Mouse (Mus musculus): ENCODE results near the gene Gbp2.

Gbp2 gene

DNA sequence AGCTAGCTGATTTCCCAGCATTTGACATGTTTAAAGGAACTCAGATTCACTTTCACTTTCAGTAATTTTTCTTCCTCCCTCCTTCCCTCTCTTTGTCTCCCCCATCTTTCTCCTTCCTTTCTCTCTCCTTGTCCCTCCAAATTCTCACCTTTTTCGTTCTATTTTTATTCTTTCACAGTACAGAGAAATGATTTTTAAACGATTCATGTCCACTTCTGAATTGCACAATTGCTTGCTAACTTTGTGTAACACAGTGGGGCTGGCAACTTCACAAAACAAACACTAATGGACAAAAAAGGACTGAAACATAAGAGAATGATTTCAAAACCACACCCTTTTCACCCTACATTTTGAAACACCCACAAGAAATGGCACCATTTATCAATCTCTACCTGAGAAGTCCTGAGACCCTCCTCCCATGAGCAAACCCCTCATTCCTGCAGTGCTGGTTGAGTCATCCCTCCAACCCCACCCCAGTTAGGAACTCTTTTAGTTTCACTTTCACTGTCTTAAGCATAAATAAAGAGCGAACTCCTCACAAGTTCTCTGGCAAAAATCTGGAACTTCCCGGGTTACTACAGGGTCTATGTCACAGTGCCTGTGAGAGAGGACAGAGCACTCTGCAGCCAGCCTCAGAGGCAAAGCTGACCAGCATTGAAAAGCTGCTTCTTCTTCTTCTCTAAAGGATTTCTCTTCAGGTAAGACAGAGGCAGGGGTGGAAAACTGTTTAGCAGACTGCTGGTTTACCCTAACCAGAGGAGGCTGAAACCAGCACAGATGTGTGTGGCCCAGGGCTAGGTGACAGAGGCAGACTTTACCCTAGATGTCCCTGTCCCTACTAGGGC, at the start of gene Gbp2:
TSS of gene Gbp2 (plus strand) at position 492 of the 845 bp plus-strand sequence.
- in situ Hi-C loops (cut with MboI; ENCODE audit: unreplicated experiment in 2 of 2): loop anchor here (5.0 to 10.0 kb wide), 3 partner anchors 58 to 326 kb away; partner anchors contain the start of genes Gbp5 (in 2 of the 2) and Gbp3 (in 1 of the 2)

DNA sequence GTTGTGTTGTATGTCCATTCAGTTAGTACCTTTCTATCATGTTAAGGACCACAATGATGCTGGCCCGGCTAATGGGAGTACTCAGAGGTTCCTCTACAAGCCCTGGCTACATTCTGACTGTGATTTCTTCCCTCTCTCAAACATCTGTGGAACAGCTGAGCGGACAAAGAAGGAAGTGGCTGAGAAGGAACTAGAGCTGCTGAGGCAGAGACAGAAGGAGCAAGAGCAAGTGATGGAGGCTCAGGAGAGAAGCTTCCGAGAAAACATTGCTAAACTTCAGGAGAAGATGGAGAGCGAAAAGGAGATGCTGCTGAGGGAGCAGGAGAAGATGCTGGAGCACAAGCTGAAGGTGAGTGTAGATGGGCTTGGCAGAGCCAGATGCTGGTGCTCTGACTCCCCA, 49.7 kb upstream of the Gbp2 start:
- in situ Hi-C loops (cut with MboI; ENCODE audit: unreplicated experiment in 2 of 2): no loop called here

- in situ Hi-C loops (cut with MboI; ENCODE audit: unreplicated experiment in 2 of 2): no loop called here
Measured at GRCm38 (mm10) chr3:142577108-142577507, 43.3 kb upstream of the Gbp2 start.

- in situ Hi-C loops (cut with MboI; ENCODE audit: unreplicated experiment in 2 of 2): no loop called here
Measured at GRCm38 (mm10) chr3:142578342-142578741, 42.1 kb upstream of the Gbp2 start.

- in situ Hi-C loops (cut with MboI; ENCODE audit: unreplicated experiment in 2 of 2): no loop called here
Measured at GRCm38 (mm10) chr3:142583067-142583466, 37.3 kb upstream of the Gbp2 start.

- in situ Hi-C loops (cut with MboI; ENCODE audit: unreplicated experiment in 2 of 2): no loop called here
Measured at GRCm38 (mm10) chr3:142587386-142587785, 33.0 kb upstream of the Gbp2 start.

DNA sequence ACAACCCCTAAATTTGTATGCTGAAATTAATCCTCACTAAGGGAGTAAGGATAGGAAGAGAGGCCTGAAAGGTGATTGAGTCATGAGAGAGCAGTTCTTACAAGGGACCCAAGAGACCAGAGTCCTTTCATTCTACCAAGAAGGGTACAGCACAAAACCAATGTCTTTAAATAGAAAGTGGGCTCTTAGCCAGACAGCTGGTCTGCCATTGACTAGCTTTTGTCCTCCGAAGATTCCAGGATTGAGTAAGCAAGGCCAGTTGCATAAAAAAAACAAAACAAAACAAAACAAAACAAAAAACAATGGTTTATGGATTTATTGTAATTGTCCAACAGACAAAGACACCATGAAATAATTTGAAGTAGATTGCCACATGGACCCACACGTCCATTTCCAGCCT, 31.5 kb upstream of the Gbp2 start:
- in situ Hi-C loops (cut with MboI; ENCODE audit: unreplicated experiment in 2 of 2): no loop called here

- in situ Hi-C loops (cut with MboI; ENCODE audit: unreplicated experiment in 2 of 2): no loop called here
Measured at GRCm38 (mm10) chr3:142590431-142591067, 29.9 kb upstream of the Gbp2 start.

DNA sequence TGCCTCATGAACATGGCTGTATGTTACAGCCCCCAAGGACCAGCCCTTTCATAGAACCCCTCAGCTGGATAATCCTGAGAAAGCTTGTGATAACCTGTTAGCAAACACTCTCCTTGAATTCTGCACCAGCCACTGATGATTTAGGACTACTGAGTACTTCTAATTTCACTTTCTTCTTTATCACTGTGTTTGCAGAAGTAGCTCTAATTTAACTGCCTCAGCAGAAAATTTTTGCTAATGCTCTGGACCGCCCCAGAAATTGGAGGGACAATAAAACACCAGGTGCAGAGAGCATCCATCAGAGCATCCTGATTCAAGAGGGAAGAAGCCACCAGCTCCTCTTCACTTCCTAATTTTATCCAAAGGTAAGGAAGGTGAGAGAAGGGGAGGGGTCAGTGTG, 25.9 kb upstream of the Gbp2 start, which contains the start of gene Gbp2b:
TSS of gene Gbp2b (plus strand) at position 301 of the 400 bp plus-strand sequence.
- in situ Hi-C loops (cut with MboI; ENCODE audit: unreplicated experiment in 2 of 2): no loop called here

DNA sequence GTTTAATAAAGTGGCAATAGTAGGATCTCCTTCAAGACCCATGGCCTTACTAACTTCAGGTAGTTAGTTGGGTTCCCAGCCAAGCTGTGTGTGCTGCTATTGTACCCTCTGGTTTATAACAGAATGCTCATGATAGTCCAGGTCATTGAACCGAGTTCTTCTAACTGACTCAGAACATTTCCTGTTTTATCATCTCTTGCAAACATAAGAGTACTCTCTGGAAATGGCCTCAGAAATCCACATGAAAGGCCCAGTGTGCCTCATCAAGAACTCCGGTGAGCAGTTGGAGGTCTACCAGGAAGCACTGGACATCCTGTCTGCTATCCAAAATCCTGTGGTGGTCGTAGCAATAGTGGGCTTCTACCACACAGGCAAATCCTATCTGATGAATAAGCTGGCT, 22.5 kb upstream of the Gbp2 start:
- in situ Hi-C loops (cut with MboI; ENCODE audit: unreplicated experiment in 2 of 2): no loop called here

GRCm38 (mm10) chr3:142601675-142602074, 18.7 kb upstream of the Gbp2 start:
- in situ Hi-C loops (cut with MboI; ENCODE audit: unreplicated experiment in 2 of 2): loop anchor here in 1 of 2 experiments (5.0 kb wide), 1 partner anchor 39 kb away; the partner anchor contains the start of gene Gbp3

- in situ Hi-C loops (cut with MboI; ENCODE audit: unreplicated experiment in 2 of 2): no loop called here
Measured at GRCm38 (mm10) chr3:142618658-142619057, 1.7 kb upstream of the Gbp2 start.

DNA sequence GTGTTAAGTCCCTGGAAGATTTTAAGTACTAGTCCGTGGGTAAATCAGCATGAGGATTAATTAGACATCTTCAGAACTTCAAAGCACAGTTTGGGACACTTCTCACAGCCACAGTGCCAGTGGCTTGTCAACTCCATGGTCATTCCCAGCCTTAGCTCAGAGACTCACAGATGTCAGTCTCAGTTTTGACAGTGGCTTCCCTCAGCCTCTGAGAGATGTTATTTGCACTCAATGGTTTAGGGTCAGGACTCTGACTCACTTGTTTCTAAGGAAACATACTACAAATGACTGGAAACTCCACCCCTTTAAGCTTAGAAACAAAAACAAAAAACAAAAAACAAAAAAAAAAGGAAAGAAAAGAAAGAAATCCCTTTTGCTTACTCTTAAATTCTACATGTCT, 796 bp upstream of the Gbp2 start:
- in situ Hi-C loops (cut with MboI; ENCODE audit: unreplicated experiment in 2 of 2): loop anchor here (5.0 to 10.0 kb wide), 3 partner anchors 57 to 325 kb away; partner anchors contain the start of genes Gbp5 (in 2 of the 2) and Gbp3 (in 1 of the 2)

DNA sequence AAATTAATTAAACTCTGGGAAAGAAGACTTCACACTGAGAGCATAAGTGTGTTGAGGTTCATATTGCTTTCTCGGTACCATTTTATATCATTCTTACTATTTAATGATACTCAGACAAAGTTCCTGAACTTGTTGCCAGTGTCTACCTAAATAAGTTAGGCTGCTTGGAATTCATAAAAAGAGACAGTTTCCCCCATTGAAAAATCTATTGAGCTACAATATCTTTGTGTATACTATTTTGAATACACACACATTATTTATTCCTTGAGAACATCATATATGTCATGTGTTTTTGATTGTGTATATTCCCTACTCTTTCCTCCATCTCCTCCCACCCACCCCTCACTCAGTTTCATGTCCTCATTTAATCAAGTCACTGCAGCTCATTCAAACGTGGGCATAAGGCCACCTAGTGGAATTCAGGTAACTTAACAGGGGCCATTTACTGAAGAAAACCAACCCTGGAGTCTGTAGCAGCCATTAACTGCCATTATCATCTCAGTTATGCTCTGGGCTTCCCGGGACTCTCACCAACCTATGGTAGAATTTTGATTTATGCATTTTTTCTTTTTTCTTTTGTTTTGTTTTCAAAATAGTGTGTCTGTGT, 657 bp downstream of the Gbp2 start:
- in situ Hi-C loops (cut with MboI; ENCODE audit: unreplicated experiment in 2 of 2): loop anchor here (5.0 to 10.0 kb wide), 3 partner anchors 59 to 326 kb away; partner anchors contain the start of genes Gbp5 (in 2 of the 2) and Gbp3 (in 1 of the 2)

- in situ Hi-C loops (cut with MboI; ENCODE audit: unreplicated experiment in 2 of 2): loop anchor here (10.0 to 25.0 kb wide), 3 partner anchors 294 to 1582 kb away; partner anchors contain the start of gene Lmo4 (in 1 of the 2)
Measured at GRCm38 (mm10) chr3:142630385-142630784, 10.0 kb downstream of the Gbp2 start.

DNA sequence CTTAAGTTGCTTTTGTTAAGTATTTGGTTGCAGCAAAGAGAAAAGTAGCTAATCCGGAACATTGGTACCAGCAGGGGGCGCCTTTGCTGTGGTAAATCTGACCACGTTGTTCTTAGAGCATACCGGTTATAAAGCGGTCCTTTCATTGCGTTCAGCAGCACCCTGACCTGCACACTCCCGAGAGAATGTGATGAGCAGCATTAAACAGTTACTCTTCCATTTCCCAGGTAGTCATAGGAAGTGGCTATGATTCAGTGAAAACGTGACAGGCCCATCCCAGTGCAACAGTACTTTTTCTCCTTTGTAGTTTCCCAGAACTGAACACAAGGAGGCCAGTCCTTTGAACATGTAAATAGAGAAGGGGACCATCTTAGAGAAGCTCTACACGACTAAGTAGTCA, 19.8 kb downstream of the Gbp2 start:
- in situ Hi-C loops (cut with MboI; ENCODE audit: unreplicated experiment in 2 of 2): loop anchor here (5.0 to 25.0 kb wide), 4 partner anchors 67 to 1572 kb away; partner anchors contain the start of gene Lmo4 (in 1 of the 2)

GRCm38 (mm10) chr3:142645949-142646348, 25.5 kb downstream of the Gbp2 start:
- in situ Hi-C loops (cut with MboI; ENCODE audit: unreplicated experiment in 2 of 2): loop anchor here (10.0 to 25.0 kb wide), 3 partner anchors 351 to 1566 kb away; partner anchors contain the start of gene Lmo4 (in 1 of the 2)

DNA sequence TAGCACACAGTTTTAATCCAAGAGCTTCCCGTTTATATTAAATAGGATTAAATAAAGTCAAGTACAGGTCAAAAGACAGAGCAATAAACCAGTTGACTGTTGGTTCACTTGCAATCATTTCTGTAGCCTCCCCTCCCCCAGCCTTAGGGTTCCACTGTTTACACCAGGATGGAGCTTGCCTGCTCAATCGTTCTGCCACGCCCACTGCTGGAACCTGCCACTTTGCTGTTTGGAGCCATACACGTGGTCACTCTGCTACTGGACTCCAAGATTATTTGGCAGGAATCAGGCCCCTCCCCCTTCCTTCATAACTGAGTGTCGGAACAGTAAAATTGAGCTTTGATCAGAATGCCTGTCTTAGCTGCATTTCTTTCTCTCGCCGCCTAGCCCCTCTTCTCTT, 27.4 kb downstream of the Gbp2 start:
- in situ Hi-C loops (cut with MboI; ENCODE audit: unreplicated experiment in 2 of 2): loop anchor here (10.0 to 25.0 kb wide), 3 partner anchors 353 to 1564 kb away; partner anchors contain the start of gene Lmo4 (in 1 of the 2)

GRCm38 (mm10) chr3:142650205-142650604, 29.8 kb downstream of the Gbp2 start:
- in situ Hi-C loops (cut with MboI; ENCODE audit: unreplicated experiment in 2 of 2): no loop called here

DNA sequence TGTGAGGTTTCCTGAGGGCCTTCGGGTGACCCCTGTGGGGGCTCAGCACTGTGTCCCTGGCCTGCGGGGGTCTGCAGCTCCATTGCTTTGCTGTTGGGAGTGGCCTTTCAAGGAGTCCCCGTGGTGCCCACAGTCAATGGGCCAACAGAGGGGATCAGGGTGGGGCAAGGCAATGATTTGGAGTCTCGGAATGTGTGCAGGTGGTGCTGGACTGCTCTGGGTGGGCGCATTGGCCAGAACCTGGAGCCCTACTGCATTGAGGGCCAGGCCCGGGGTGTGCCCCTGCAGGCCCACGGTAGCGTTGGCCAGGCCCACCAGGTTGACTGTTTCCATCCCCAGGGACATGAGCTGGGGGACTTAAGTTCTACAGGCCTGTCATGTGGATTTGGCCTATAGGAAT, 44.3 kb downstream of the Gbp2 start:
- in situ Hi-C loops (cut with MboI; ENCODE audit: unreplicated experiment in 2 of 2): no loop called here

GRCm38 (mm10) chr3:142674607-142675006, 54.2 kb downstream of the Gbp2 start:
- in situ Hi-C loops (cut with MboI; ENCODE audit: unreplicated experiment in 2 of 2): no loop called here

All from v-Abl transformed pro-B cells (cell line).